Mouse (Mus musculus): Measurements from ENCODE around the gene Nrf1.

- TF ChIP-seq CTCF (IDR thresholded peaks at IDR 0.05; ENCODE audit: low read depth) (peak; percentile 39), EP300 (IDR thresholded peaks at IDR 0.05; ENCODE audit: low read depth) (no peak)
Measured at GRCm38 (mm10) chr6:30048501-30049353, 939 bp downstream of the Nrf1 start.

All from liver, embryonic 14.5 days (tissue).